Mouse (Mus musculus) thymus, postnatal 4 days (tissue): ENCODE measurements around the gene Syne4.

ENCODE experiments used
- DNase-seq: peaks from one replicate; pipeline ENCODE4 v3.0.0; 2021

Gene Syne4

GRCm38 (mm10) chr7:30297266-30297665 lies 17.3 kb upstream of the Syne4 start:
- DNase-seq: no peak

GRCm38 (mm10) chr7:30300914-30301313 lies 13.7 kb upstream of the Syne4 start:
- peak; percentile 69 for DNase-seq

- DNase-seq: peak; percentile 38
Measured at GRCm38 (mm10) chr7:30306083-30306779, 8.4 kb upstream of the Syne4 start.

- peak; percentile 90 for DNase-seq
Measured at GRCm38 (mm10) chr7:30308076-30309005, 6.3 kb upstream of the Syne4 start, which contains the start of gene Alkbh6. TSS of gene Alkbh6 (plus strand) at chr7:30308717.

- DNase-seq: no peak
Measured at GRCm38 (mm10) chr7:30309395-30310129, 5.0 kb upstream of the Syne4 start.

GRCm38 (mm10) chr7:30310136-30310535 lies 4.5 kb upstream of the Syne4 start:
- DNase-seq: no peak

- no peak for DNase-seq
Measured at GRCm38 (mm10) chr7:30313666-30314320, 814 bp upstream of the Syne4 start.

- no peak for DNase-seq
Measured at GRCm38 (mm10) chr7:30315559-30316529, 1.2 kb downstream of the Syne4 start.

- DNase-seq: no peak
Measured at GRCm38 (mm10) chr7:30318142-30318541, 3.5 kb downstream of the Syne4 start.

- DNase-seq: no peak
Measured at GRCm38 (mm10) chr7:30320946-30321345, 6.3 kb downstream of the Syne4 start.

- DNase-seq: peak; percentile 77
Measured at GRCm38 (mm10) chr7:30321539-30322284, 7.1 kb downstream of the Syne4 start, which contains the start of gene E130208F15Rik. TSS of gene E130208F15Rik (plus strand) at chr7:30321740.

- DNase-seq: peak; percentile 97
Measured at GRCm38 (mm10) chr7:30322285-30322667, 7.7 kb downstream of the Syne4 start.

- no peak for DNase-seq
Measured at GRCm38 (mm10) chr7:30322865-30323264, 8.3 kb downstream of the Syne4 start.

GRCm38 (mm10) chr7:30323795-30324194 lies 9.2 kb downstream of the Syne4 start, which contains the start of gene Sdhaf1:
TSS of gene Sdhaf1 (minus strand) at chr7:30323895.
- no peak for DNase-seq

GRCm38 (mm10) chr7:30324300-30324944 lies 9.8 kb downstream of the Syne4 start:
- DNase-seq: no peak

GRCm38 (mm10) chr7:30325364-30325763 lies 10.8 kb downstream of the Syne4 start:
- peak; percentile 84 for DNase-seq

- DNase-seq: no peak
Measured at GRCm38 (mm10) chr7:30326427-30326826, 11.8 kb downstream of the Syne4 start.

GRCm38 (mm10) chr7:30327140-30327539 lies 12.5 kb downstream of the Syne4 start:
- no peak for DNase-seq

GRCm38 (mm10) chr7:30328379-30328778 lies 13.8 kb downstream of the Syne4 start:
- DNase-seq: no peak

GRCm38 (mm10) chr7:30331887-30332286 lies 17.3 kb downstream of the Syne4 start:
- DNase-seq: peak; percentile 79
